Mouse (Mus musculus): ENCODE results near the gene Lgals1. TPM values are rescaled to one million over a fixed set of nuclear protein-coding genes. Genes with fewer than 3 reads are reported as not detected.

The Lgals1 gene
- polyA plus RNA-seq, 1 experiment from 2014 or later: 193 TPM

DNA sequence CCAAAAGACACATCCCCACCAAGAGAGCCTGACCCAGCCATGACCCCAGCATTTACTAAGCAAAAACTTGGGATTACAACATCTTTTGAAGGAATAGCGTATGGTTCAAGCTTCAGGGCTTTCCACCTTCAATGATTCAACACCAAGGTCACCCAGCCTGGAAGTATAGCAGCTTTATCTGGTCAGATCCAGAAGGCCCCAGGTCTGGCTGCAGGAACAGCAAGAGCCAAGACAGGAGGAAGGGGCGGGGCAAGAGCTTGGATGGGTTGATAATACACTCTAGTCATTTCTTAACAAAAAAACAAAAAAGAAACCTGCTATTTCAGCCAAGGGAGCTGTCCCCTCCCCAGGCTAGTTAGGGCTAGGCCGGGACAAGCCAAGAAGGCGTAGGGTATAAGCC, 29.0 kb upstream of the Lgals1 start:
- Histone ChIP-seq H3K27me3 (peaks cover 37% of the 10 kb centered on the region), H3K36me3 (peaks cover 34% of the 10 kb centered on the region), H3K4me1 (replicated peaks) (peaks cover 27% of the 10 kb centered on the region), H3K4me3 (no peak overlapping the region), H3K4me2 (no peak overlapping the region), H3K27ac (no peak overlapping the region), H3K9me3 (no peaks in the 10 kb centered on the region), H3K9ac (no peak overlapping the region)
- 95% methylated on average over 4 of the region's 4 CpGs for WGBS
- ATAC-seq (ENCODE audit: low FRiP score): no peak

DNA sequence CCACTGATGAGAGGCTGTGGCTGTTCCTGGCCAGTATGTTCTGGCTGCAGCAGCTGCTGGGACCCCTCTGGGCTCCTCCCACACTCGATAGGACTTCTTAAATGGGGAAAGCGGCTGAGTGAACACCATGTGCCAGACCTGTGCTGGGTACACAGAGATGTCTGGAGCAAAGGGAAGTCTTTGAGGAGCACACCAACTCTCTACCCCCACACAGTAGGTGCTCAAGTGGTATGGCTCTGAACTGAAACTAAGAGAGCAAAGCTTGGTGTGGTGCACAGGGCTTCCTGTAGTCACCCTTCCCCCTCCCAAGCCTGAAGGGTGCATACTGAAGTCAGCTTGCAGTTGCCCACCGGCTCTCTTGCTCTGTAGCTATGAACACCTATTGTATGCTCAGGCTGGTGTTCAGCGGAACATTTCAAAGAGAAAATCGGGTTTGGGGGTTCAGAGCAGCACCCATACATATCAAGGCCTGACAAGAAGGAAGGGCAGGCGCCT, 28.0 kb upstream of the Lgals1 start:
- WGBS: 53% methylated on average over 6 of the region's 6 CpGs
- Histone ChIP-seq H3K36me3 (peaks cover 23% of the 10 kb centered on the region), H3K27ac (no peak overlapping the region), H3K9me3 (no peaks in the 10 kb centered on the region), H3K4me1 (replicated peaks) (peaks cover 23% of the 10 kb centered on the region), H3K9ac (no peak overlapping the region), H3K4me3 (no peak overlapping the region), H3K4me2 (no peak overlapping the region), H3K27me3 (peaks cover 37% of the 10 kb centered on the region)
- ATAC-seq (ENCODE audit: low FRiP score): no peak

DNA sequence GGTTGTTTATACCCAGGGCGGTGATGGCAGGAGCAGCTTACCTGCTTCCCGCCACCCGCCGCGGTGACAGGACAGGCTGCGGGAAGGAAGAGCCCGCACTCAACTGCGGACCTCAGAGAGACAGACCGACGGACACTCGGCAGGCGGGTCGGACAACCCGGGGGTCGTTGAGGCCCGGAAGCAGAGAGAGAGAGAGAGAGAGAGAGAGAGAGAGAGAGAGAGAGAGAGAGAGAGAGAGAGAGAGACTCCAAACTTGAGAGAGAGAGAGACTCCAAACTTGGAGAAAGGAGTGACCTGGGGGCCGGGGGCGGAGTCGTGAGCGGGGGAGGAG, 27.2 kb upstream of the Lgals1 start, which contains the start of gene Gm49510:
Gm49510 (plus strand) TSS at position 259 of the 331 bp plus-strand sequence.
- 3% methylated on average over 20 of the region's 20 CpGs for WGBS
- peaks cover 37% of the 10 kb centered on the region for H3K27me3 ChIP-seq

DNA sequence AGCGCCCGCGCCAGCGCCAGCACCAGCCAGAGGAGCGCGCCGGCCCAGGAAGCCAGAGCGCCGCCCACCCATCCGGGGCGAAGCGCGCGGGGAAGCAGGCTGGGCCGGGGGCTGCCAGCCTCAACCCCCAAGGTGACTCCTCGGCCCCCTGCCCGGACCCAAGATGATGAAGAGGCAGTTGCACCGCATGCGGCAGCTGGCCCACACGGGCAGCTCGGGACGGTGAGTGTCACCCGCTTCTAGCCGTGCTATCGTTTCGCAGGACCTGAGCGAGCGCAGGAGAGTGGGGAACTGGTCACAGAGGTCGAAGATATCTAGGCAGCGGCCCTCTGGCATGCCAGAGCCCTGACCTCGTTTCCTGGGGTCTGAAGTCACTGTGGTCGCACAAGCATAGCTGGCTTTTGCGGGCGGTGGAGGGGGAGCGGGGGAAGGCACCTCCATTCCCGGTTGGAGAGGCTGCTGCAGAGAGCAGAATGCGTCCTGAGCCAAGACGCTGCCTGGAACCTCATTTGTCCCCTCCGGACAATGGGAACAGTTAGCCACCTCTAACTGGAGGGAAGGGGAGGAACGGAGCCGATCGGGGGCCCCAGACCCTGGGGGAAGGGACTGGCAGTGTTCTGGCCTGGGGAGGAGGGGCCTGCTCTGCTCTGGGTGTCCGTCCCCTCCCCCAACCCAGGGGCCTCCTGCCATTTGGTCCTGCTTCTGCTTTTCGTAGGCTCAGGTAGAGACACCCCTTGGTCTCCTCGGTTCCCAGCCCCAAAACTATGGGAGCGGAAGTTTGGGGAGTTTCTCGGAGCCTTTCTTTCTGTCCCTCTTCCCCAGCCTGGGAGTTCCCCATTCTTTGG, 26.6 kb upstream of the Lgals1 start, which contains the start of gene Sh3bp1:
Sh3bp1 (plus strand) TSS at position 29 of the 845 bp plus-strand sequence.
- Histone ChIP-seq H3K36me3 (peaks cover 9% of the 10 kb centered on the region), H3K9ac (peak within 1 kb of the TSS; percentile 79), H3K4me2 (peak within 1 kb of the TSS; percentile 90), H3K4me1 (replicated peaks) (peaks cover 17% of the 10 kb centered on the region), H3K4me3 (peak within 1 kb of the TSS; percentile 53), H3K27me3 (peaks cover 37% of the 10 kb centered on the region), H3K9me3 (no peaks in the 10 kb centered on the region), H3K27ac (no peak within 1 kb of the TSS; the same call in 1 of the 2 replicates)
- ATAC-seq (ENCODE audit: low FRiP score): no peak
- under 1% methylated on average over 47 of the region's 47 CpGs for WGBS

More for the DNA sequence above, 27.2 kb upstream of the Lgals1 start, which contains the start of gene Gm49510:
- H3K4me1 ChIP-seq (replicated peaks): peaks cover 17% of the 10 kb centered on the region
- H3K27ac ChIP-seq: no peak within 1 kb of the TSS; the same call in 1 of the 2 replicates
- H3K9ac ChIP-seq: peak within 1 kb of the TSS; percentile 79
- no peak for ATAC-seq (ENCODE audit: low FRiP score)
- peak within 1 kb of the TSS; percentile 90 for H3K4me2 ChIP-seq
- peaks cover 15% of the 10 kb centered on the region for H3K36me3 ChIP-seq
- H3K4me3 ChIP-seq: peak within 1 kb of the TSS; percentile 53
- no peaks in the 10 kb centered on the region for H3K9me3 ChIP-seq

DNA sequence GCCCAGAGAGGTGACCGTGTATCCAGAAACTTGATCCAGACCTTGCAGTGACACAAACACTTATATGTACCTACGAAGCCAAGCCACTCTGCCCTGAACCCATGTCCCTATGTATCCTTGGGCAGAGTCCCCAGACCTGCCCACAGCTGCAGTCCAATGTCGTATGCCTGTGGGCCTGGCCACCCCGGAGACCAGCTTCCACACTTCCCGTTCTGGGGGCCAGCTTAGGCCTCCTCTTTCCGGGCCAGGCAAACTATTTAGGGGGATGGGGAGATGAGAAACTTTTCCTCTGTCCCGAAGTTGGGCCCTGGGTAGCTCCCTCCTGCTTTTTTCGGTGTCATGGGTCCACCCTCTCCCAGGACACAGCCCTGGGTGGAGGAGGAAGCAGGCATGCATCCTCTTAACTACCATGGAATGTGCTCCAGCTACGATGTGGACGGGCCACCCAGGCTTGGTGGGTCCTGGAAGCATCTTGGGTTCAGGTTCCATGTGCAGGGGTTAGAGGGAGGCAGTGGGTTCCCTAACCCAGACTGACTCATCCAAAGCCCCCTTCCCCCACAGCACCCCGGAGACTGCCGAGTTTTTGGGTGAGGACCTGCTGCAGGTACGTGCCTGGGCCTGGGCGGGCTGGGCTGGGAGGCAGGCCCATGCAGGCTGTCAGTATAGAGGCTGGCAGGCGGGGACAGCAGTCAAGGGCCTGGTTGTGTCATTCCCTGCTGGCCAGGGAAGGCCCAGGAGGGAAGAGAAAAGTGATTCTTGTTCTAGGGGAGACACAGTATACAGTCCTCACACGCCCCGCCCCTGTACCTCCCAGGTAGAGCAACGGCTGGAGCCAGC, 25.7 kb upstream of the Lgals1 start:
- H3K27me3 ChIP-seq: peaks cover 37% of the 10 kb centered on the region
- H3K36me3 ChIP-seq: peaks cover 2% of the 10 kb centered on the region; the same call in 1 of the 2 replicates
- H3K27ac ChIP-seq: no peak overlapping the region
- H3K4me1 ChIP-seq (replicated peaks): peaks cover 17% of the 10 kb centered on the region
- 18% methylated on average over 18 of the region's 18 CpGs for WGBS
- peak overlapping the region; percentile 79 for H3K9ac ChIP-seq
- peak overlapping the region; percentile 90 for H3K4me2 ChIP-seq
- peak overlapping the region; percentile 53 for H3K4me3 ChIP-seq
- no peak for ATAC-seq (ENCODE audit: low FRiP score)
- no peaks in the 10 kb centered on the region for H3K9me3 ChIP-seq

DNA sequence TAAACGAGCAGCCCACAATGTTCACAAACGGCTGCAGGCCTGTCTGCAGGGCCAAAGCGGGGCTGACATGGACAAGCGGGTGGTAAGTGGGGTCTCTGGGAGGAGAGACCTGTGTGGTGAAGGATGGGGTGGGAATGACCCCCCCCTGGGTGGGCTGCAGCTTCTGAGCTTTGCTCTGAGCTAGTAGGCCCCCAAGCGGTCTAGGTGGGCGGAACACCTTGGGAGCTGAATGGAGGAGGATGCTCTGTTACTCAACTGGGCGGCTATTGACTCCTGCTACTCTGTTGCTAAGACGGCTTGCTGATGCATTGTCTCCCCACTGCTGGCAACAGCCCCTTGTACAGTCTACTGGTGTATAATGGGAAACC, 25.1 kb upstream of the Lgals1 start:
- H3K36me3 ChIP-seq: no peaks in the 10 kb centered on the region
- ATAC-seq (ENCODE audit: low FRiP score): no peak
- H3K27ac ChIP-seq: no peak overlapping the region
- peak overlapping the region; percentile 24; the same call in 1 of the 2 replicates for H3K9ac ChIP-seq
- H3K4me2 ChIP-seq: 0 out of 2 replicates have a peak overlapping the region, but pooled peaks have one; percentile 90
- no peaks in the 10 kb centered on the region for H3K9me3 ChIP-seq
- 39% methylated on average over 8 of the region's 8 CpGs for WGBS
- no peak overlapping the region for H3K4me3 ChIP-seq
- H3K4me1 ChIP-seq (replicated peaks): peaks cover 15% of the 10 kb centered on the region
- H3K27me3 ChIP-seq: peaks cover 37% of the 10 kb centered on the region

DNA sequence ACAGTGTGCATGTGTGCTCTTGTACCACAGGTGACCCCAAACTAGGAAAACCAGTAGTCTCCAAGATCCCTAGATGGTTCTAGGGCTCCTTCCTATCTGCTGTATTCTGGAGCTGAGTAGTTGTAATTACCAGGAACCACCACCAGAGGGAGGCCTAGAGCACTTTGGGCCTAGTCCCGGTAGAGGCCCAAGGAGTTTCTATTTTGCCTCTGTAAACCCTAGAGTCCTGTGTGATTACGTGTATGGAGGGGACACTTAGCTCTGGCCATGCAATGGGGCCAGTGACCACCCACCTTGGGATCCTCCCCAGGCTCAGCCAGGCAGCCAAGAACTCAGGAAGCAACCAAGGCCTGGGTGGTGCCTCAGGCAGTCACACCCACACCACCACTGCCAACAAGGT, 23.3 kb upstream of the Lgals1 start:
- WGBS: 5% methylated on average over 2 of the region's 2 CpGs
- ATAC-seq (ENCODE audit: low FRiP score): peak; percentile 37; the same call in 1 of the 2 replicates
- H3K4me2 ChIP-seq: no peak overlapping the region
- no peak overlapping the region for H3K4me3 ChIP-seq
- H3K36me3 ChIP-seq: no peaks in the 10 kb centered on the region
- no peaks in the 10 kb centered on the region for H3K9me3 ChIP-seq
- H3K4me1 ChIP-seq (replicated peaks): peaks cover 14% of the 10 kb centered on the region
- H3K27ac ChIP-seq: no peak overlapping the region
- peaks cover 35% of the 10 kb centered on the region for H3K27me3 ChIP-seq
- H3K9ac ChIP-seq: no peak overlapping the region

DNA sequence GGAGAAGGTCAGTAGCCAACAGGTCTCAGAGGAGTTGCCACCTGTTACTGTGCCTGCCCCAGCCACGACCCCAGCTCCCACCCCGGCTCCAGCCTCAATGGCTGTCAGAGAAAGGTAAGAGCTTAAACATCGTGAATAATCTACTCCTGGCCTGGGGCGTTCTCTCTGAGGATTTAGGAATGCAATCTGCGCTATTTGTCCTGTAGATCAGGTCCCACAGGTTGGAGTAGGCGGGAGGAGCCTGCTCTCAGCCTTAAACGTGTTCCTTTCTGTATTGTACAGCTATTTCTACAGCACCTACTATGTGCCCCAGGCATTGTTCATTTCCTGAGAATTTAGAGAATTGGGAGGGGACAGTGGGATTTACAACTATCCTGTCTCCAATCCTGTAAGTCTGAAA, 18.1 kb upstream of the Lgals1 start:
- 82% methylated on average over 7 of the region's 7 CpGs for WGBS
- H3K9me3 ChIP-seq: no peaks in the 10 kb centered on the region
- no peak overlapping the region for H3K4me3 ChIP-seq
- ATAC-seq (ENCODE audit: low FRiP score): no peak
- peaks cover 5% of the 10 kb centered on the region for H3K4me1 ChIP-seq (replicated peaks)
- no peak overlapping the region for H3K27ac ChIP-seq
- H3K27me3 ChIP-seq: no peaks in the 10 kb centered on the region
- no peak overlapping the region for H3K4me2 ChIP-seq
- no peak overlapping the region for H3K9ac ChIP-seq
- no peaks in the 10 kb centered on the region for H3K36me3 ChIP-seq

DNA sequence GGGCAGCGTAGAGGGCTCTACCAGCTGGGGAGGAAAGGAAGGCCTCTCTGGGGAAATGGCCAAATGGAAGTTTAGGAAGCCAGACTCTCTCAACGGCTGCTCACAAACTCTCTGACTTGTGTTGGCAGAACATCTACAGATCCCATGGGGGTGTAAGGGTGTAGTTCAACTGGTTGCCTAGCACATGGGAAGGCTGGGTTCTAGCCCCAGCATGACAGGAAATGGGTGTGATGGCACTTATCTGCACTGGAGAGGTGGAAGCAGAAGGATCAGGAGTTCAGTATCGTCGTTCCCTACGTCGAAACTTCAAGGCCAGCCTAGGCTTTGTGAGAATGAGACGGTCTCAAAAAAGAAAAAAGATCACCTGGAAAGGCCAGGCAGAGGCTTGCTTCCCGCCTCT, 17.5 kb upstream of the Lgals1 start:
- H3K27ac ChIP-seq: no peak overlapping the region
- no peak overlapping the region for H3K4me2 ChIP-seq
- H3K9ac ChIP-seq: no peak overlapping the region; the same call in 1 of the 2 replicates
- WGBS: 94% methylated on average over 8 of the region's 8 CpGs
- no peak overlapping the region for H3K4me3 ChIP-seq
- H3K27me3 ChIP-seq: no peaks in the 10 kb centered on the region
- H3K9me3 ChIP-seq: no peaks in the 10 kb centered on the region
- H3K36me3 ChIP-seq: no peaks in the 10 kb centered on the region
- peaks cover 6% of the 10 kb centered on the region for H3K4me1 ChIP-seq (replicated peaks)
- no peak for ATAC-seq (ENCODE audit: low FRiP score)

DNA sequence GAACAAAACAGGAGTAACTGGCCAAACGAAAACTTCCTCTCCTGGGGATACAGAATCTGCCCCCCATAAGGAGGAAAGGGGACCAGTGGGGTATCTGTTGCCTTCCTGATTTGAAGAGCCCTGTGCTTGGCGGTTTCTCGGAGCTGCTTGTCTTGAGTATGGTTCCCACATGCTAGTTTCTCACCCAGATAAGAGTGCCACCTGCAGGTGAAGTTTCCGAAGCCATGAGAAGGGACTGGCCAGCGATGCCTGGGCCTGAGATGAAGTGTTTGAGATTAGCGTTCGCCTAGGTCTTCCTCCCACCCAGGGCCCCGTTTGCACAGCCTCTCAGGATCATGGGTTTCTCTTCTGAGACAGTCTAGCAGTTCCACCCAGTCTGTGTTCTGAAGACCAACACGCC, 14.5 kb upstream of the Lgals1 start:
- H3K9me3 ChIP-seq: no peaks in the 10 kb centered on the region
- 0 out of 2 replicates have a peak overlapping the region, but pooled peaks have one; percentile 55 for H3K9ac ChIP-seq
- no peak overlapping the region for H3K4me2 ChIP-seq
- no peaks in the 10 kb centered on the region for H3K27me3 ChIP-seq
- WGBS: 30% methylated on average over 9 of the region's 9 CpGs
- H3K36me3 ChIP-seq: no peaks in the 10 kb centered on the region
- H3K4me3 ChIP-seq: no peak overlapping the region
- no peak overlapping the region for H3K27ac ChIP-seq
- H3K4me1 ChIP-seq (replicated peaks): peaks cover 30% of the 10 kb centered on the region
- ATAC-seq (ENCODE audit: low FRiP score): no peak

DNA sequence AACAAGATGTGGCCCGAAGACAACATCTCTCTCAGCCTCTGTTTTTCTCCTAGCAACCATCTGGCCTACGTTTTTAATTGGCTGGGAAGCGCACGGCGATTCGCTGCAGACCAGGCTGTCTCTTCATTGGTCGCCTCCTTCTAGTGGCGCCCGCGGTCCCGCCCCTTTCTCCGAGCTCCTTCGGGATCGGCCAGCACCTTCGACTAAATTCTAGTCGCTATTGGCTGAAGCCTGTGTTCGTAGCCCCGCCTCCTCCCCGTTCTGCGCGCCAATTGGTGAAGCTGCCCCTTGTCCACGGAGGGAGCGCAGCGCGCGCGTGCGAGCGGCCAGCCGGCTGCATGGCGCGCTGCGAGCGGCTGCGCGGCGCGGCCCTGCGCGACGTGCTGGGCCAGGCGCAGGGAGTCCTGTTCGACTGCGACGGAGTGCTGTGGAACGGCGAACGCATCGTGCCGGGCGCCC, 12.9 kb upstream of the Lgals1 start, which contains the start of gene Pdxp:
Pdxp (plus strand) TSS at position 288 of the 459 bp plus-strand sequence.
- H3K27me3 ChIP-seq: no peaks in the 10 kb centered on the region
- H3K27ac ChIP-seq: peak within 1 kb of the TSS; percentile 97
- H3K9ac ChIP-seq: peak within 1 kb of the TSS; percentile 89
- peaks cover 11% of the 10 kb centered on the region for H3K36me3 ChIP-seq
- peaks cover 36% of the 10 kb centered on the region for H3K4me1 ChIP-seq (replicated peaks)
- ATAC-seq (ENCODE audit: low FRiP score): peak; percentile 93
- peak within 1 kb of the TSS; percentile 84 for H3K4me2 ChIP-seq
- peak within 1 kb of the TSS; percentile 65 for H3K4me3 ChIP-seq
- H3K9me3 ChIP-seq: no peaks in the 10 kb centered on the region
- WGBS: under 1% methylated on average over 51 of the region's 51 CpGs

All from hindbrain, embryonic 13.5 days (tissue).